Mouse (Mus musculus) gonadal fat pad, adult 2 months (tissue): ENCODE measurements around the gene Cbs. TPM values are rescaled to one million over a fixed set of nuclear protein-coding genes. Genes with fewer than 3 reads are reported as not detected.

Experiments
- polyA plus RNA-seq: library from polyadenylated mRNA; depleted of rRNA; stranded (reverse); fragments of >200 nt; gene quantifications from 2 replicates; pipeline ENCODE4 v1.2.3, GENCODE M21; 2012; rRNA removed

The Cbs gene
- polyA plus RNA-seq, 1 experiment: 82.1 TPM

Other genes starting within 250 kb of the Cbs start
- gene Wdr4, start 117.3 kb downstream of the Cbs start, polyA plus RNA-seq: 30.0 and 30.8 TPM in 2 replicates
- 295 and 351 TPM in 2 replicates for gene Ndufv3, start 117.1 kb downstream of the Cbs start, polyA plus RNA-seq
- gene Pknox1, start 72.5 kb downstream of the Cbs start, polyA plus RNA-seq: 31.3 and 38.2 TPM in 2 replicates
- 45.9 and 53.1 TPM in 2 replicates for gene U2af1, start 21.7 kb upstream of the Cbs start, polyA plus RNA-seq
- gene Cryaa, start 40.6 kb upstream of the Cbs start, polyA plus RNA-seq: not detected in 2 replicates
- 19.8 and 25.5 TPM in 2 replicates for gene Sik1, start 218.6 kb upstream of the Cbs start, polyA plus RNA-seq